Mouse (Mus musculus) hindbrain, embryonic 16.5 days (tissue): Measurements from ENCODE around the gene Dap. TPM values are rescaled to one million over a fixed set of nuclear protein-coding genes. Genes with fewer than 3 reads are reported as not detected.
A peak's percentile ranks its signal among the peaks of the same experiment; 100 is the strongest.

Experiments
- ATAC-seq: fragments of 200-750 bp; cut with Nextera tagmentation; 2 replicates; pipeline ENCODE4 v1.8.0; 2017; ENCODE audit warnings: moderate TSS enrichment, moderate library complexity
- H3K27ac ChIP-seq: fragments of 300-500 bp; sonication (generic); 2 replicates; pipeline ENCODE4 v1.5.1; 2014; ENCODE audit warnings: low read depth, mild to moderate bottlenecking, control low read depth, low read length, moderate library complexity
- H3K27me3 ChIP-seq: fragments of 300-500 bp; sonication (generic); replicated peaks from 2 replicates; pipeline ENCODE4 v1.6.1; 2014; ENCODE audit warnings: low read length; ENCODE audit not compliant: control insufficient read depth, insufficient read depth
- H3K36me3 ChIP-seq: fragments of 300-500 bp; sonication (generic); 2 replicates; pipeline ENCODE4 v1.6.1; 2014; ENCODE audit warnings: mild to moderate bottlenecking, low read length, moderate library complexity, mixed read lengths; ENCODE audit not compliant: control insufficient read depth, insufficient read depth
- H3K4me1 ChIP-seq: fragments of 300-500 bp; sonication (generic); 2 replicates; pipeline ENCODE4 v1.6.1; 2014; ENCODE audit warnings: low read depth, low read length; ENCODE audit not compliant: control insufficient read depth, insufficient read depth
- H3K4me2 ChIP-seq: fragments of 300-500 bp; sonication (generic); 2 replicates; pipeline ENCODE4 v1.6.1; 2014; ENCODE audit warnings: mild to moderate bottlenecking, low read length, control low read depth, moderate library complexity
- H3K4me3 ChIP-seq: fragments of 300-500 bp; sonication (generic); 2 replicates; pipeline ENCODE4 v1.5.1; 2014; ENCODE audit warnings: mild to moderate bottlenecking, low read length, control low read depth, moderate library complexity
- H3K9ac ChIP-seq: fragments of 300-500 bp; sonication (generic); 2 replicates; pipeline ENCODE4 v1.6.1; 2014; ENCODE audit warnings: low read depth, mild to moderate bottlenecking, control low read depth, low read length, moderate library complexity
- H3K9me3 ChIP-seq: fragments of 300-500 bp; sonication (generic); 2 replicates; pipeline ENCODE4 v1.6.1; 2014; ENCODE audit warnings: mild to moderate bottlenecking, low read length, moderate library complexity; ENCODE audit not compliant: control insufficient read depth
- WGBS: fragments of 180-500 bp; shearing (Covaris S2); extraction: QIAGEN DNeasy Blood & Tissue Kit; methylation state at CpG from one replicate; pipeline ENCODE4 v1.1.7; 2014; 5-methylcytosine and 5-hydroxymethylcytosine counted together
- polyA plus RNA-seq: library from polyadenylated mRNA; unstranded; fragments of >200 nt; fragmentation: Nextera tagmentation; extraction: Ambion mirVana; gene quantifications from 2 replicates; pipeline ENCODE4 v1.2.1, GENCODE M21; 2015

Dap gene
- 20.9 and 24.8 TPM in 2 replicates for polyA plus RNA-seq

DNA sequence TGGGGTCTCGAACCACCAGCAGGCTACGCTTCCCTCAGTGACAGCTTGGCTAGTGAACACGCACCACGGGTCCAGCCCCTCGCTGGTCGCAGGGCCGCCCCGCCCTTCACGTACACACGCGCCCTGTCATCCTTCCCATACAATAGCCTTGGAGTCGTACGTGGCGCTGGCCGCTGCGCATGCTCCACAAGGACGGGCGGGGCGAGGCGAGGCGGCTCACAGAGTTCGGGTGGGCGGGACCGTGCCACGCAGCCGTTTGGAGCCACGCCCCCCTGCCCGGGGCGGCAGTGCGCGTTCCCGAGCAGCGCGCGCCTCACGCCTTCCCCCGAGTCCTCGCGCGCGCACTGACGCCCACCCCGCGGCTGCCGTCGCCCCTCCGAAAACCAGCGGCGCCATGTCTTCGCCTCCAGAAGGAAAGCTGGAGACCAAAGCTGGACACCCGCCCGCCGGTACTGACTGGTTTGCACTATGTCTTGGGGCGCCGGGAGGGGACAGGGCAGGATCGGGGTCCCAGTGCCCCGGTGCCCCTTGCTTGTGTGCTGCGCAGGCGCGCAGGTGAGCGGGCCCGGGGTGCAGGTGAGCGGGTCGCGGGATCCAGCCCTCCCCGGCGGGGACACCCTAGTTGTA lies at the start of gene Dap:
Gene Dap (plus strand): TSS at position 180 of the 627 bp plus-strand sequence.
- H3K4me3 ChIP-seq, result peak within 1 kb of the TSS; percentile 85
- 0% methylated on average over 55 of the region's 67 CpGs for WGBS
- H3K9me3 ChIP-seq, result no peaks in the 10 kb centered on the region
- H3K4me2 ChIP-seq, result peak within 1 kb of the TSS; percentile 89
- H3K4me1 ChIP-seq, result peaks cover 11% of the 10 kb centered on the region
- no peaks in the 10 kb centered on the region; the same call in 1 of the 2 replicates for H3K27me3 ChIP-seq
- no peaks in the 10 kb centered on the region for H3K36me3 ChIP-seq
- peak within 1 kb of the TSS; percentile 85 for H3K27ac ChIP-seq
- peak; percentile 99 for ATAC-seq
- peak within 1 kb of the TSS; percentile 94 for H3K9ac ChIP-seq

DNA sequence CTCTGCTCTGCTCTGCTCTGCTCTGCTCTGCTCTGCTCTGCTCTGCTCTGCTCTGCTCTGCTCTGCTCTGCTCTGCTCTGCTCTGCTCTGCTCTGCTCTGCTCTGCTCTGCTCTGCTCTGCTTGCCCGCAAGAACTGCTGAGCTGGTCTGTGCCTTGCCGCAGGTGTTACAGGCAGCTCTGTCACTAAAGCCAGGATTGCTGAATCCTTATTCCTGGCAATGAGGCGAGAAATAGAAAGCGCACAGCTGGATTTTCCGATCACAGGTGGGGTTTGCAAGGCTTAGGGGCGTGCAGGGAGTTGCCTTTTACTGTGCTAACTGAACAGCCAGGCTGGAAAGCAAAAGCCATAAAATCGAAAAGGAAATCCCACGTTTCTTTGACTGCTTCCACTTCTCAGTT lies 47.5 kb upstream of the Dap start:
- no peak overlapping the region for H3K9ac ChIP-seq
- 0 out of 2 replicates have a peak overlapping the region, but pooled peaks have one; percentile 13 for H3K4me2 ChIP-seq
- no peak overlapping the region for H3K27ac ChIP-seq
- no peaks in the 10 kb centered on the region for H3K4me1 ChIP-seq
- H3K27me3 ChIP-seq, result no peaks in the 10 kb centered on the region
- peak; percentile 76 for ATAC-seq
- no peaks in the 10 kb centered on the region for H3K36me3 ChIP-seq
- 47% methylated on average over 8 of the region's 8 CpGs for WGBS
- no peaks in the 10 kb centered on the region for H3K9me3 ChIP-seq
- H3K4me3 ChIP-seq, result no peak overlapping the region

DNA sequence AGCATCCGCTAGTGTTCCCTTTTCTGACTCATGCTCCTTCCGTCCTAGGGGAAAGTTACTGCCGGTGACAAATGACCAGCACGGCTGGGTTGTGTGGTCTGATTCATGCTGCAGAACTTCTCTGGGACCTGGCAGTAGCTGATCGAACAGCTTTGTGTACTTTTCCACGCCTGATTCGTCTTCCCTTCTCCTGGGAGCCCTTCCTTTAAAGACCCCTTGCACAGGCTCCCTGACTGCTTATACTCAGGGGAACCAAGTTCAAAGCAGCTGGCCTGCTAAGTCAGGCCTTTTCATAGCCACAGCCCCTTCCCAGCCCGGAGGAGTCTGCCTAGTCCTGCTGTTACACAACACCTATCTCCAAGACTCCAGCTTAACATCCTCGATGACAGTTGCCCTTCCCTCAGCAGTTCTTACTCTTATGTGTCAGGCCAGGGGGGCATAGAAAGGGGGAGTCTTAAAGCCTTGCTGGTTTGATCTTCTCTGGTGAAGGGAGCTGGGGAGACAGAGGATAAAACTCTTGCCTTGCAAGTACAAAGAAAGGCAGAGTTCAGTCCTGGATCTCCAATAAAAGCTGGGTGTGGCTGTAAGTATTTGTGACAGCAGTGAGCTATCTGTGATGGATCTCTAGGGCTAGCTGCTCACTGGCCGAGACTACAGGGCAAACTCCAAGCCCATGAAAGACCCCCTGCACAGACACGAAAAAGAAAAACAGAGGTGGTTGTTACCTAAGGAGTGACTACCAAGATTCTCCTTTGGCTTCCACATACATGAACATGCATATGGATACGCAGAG lies 39.3 kb upstream of the Dap start:
- H3K27me3 ChIP-seq, result no peaks in the 10 kb centered on the region
- no peak overlapping the region for H3K27ac ChIP-seq
- H3K9ac ChIP-seq, result no peak overlapping the region
- WGBS, result 69% methylated on average over 12 of the region's 12 CpGs
- H3K36me3 ChIP-seq, result no peaks in the 10 kb centered on the region
- H3K4me3 ChIP-seq, result no peak overlapping the region
- no peak overlapping the region for H3K4me2 ChIP-seq
- H3K9me3 ChIP-seq, result no peaks in the 10 kb centered on the region
- H3K4me1 ChIP-seq, result no peaks in the 10 kb centered on the region
- no peak for ATAC-seq

DNA sequence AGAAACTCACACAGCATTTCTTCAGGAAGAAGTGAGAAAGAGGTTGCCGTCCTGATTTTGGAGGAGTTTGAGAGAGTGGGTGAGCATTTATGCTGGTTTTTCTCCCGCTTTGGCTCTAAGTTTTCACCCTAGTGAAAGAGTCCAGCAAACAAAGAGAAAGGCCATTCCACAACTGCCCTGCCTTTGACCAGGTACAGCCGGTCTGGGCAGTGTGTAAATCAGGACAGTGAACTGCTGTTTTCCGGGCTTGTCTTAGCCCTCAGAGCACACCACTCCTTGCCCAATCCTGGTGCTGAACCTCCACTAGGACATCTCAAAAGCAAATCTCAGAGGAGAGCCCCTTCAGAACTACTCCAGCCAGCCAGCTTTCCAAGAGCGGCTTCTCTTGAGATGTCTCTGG lies 38.6 kb upstream of the Dap start:
- WGBS, result 94% methylated on average over 5 of the region's 5 CpGs
- ATAC-seq, result no peak
- Histone ChIP-seq H3K9ac (no peak overlapping the region), H3K4me3 (no peak overlapping the region), H3K4me1 (no peaks in the 10 kb centered on the region), H3K9me3 (no peaks in the 10 kb centered on the region), H3K27me3 (no peaks in the 10 kb centered on the region), H3K27ac (no peak overlapping the region), H3K4me2 (no peak overlapping the region), H3K36me3 (no peaks in the 10 kb centered on the region)

DNA sequence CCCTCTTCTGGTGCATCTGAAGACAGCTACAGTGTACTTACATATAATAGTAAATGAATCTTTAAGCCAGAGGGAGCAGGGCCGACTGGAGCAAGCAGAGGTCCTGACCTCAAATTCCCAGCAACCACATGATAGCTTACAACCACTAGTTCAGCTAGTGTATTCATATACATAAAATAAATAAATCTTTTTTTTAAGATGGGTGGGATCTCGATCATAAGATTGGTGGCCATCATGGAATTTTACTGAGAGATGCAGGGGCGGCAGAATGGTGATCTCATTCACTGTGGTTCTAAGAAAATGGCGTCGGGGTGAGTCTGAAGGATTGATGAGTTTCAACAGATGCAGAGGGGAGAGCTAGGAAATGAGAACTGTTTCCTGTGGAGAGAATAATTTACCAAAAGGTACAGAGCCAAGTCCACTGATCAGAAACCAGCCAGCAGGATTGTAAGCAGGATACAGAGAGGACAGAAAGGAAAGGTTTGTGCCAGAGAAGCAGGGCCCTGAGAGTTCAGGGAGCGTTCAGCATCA lies 37.7 kb upstream of the Dap start:
- 75% methylated on average over 6 of the region's 6 CpGs for WGBS
- Histone ChIP-seq H3K9ac (no peak overlapping the region), H3K4me3 (no peak overlapping the region), H3K36me3 (no peaks in the 10 kb centered on the region), H3K4me2 (no peak overlapping the region), H3K9me3 (no peaks in the 10 kb centered on the region), H3K27ac (no peak overlapping the region), H3K4me1 (no peaks in the 10 kb centered on the region), H3K27me3 (no peaks in the 10 kb centered on the region)
- ATAC-seq, result no peak

DNA sequence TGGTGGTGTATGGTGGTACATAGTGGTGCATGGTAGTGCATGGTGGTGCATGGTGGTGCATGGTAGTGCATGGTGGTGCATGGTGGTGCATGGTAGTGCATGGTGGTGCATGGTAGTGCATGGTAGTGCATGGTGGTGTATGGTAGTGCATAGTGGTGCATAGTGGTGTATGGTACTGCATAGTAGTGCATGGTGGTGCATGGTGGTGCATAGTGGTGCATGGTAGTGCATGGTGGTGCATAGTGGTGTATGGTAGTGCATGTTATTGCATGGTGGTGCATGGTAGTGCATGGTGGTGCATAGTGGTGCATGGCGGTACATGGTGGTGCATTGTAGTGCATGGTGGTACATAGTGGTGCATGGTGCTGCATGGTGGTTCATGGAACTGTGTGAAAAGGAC lies 31.6 kb upstream of the Dap start:
- no peaks in the 10 kb centered on the region for H3K27me3 ChIP-seq
- no peak overlapping the region for H3K9ac ChIP-seq
- no peak overlapping the region for H3K4me3 ChIP-seq
- 96% methylated on average over 1 of the region's 1 CpGs for WGBS
- no peak overlapping the region for H3K27ac ChIP-seq
- ATAC-seq, result no peak
- no peak overlapping the region for H3K4me2 ChIP-seq
- no peaks in the 10 kb centered on the region for H3K9me3 ChIP-seq
- no peaks in the 10 kb centered on the region for H3K4me1 ChIP-seq
- no peaks in the 10 kb centered on the region for H3K36me3 ChIP-seq

DNA sequence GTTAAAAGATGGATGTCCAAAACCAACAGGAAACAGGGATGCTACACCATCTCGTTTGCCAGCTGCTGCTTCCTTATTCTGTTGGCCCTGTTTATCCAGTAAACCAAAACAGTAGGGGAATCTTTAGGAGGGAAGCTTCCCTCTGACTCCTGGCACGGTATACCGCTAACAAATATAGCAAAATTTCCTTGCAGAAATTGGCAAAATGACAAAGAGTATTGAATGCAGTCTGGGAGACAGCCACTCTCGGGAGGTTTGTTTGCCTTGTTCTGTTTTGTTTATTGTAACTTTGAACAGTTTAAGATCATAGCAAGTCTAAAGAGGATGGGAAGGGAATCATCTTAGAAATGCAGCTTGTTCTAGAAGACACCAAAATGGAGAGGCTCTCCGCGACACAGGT lies 28.3 kb upstream of the Dap start:
- Histone ChIP-seq H3K4me2 (no peak overlapping the region), H3K4me1 (no peaks in the 10 kb centered on the region), H3K9ac (no peak overlapping the region), H3K36me3 (no peaks in the 10 kb centered on the region), H3K4me3 (no peak overlapping the region), H3K27me3 (no peaks in the 10 kb centered on the region), H3K27ac (no peak overlapping the region), H3K9me3 (no peaks in the 10 kb centered on the region)
- no peak for ATAC-seq
- WGBS, result 70% methylated on average over 6 of the region's 6 CpGs

DNA sequence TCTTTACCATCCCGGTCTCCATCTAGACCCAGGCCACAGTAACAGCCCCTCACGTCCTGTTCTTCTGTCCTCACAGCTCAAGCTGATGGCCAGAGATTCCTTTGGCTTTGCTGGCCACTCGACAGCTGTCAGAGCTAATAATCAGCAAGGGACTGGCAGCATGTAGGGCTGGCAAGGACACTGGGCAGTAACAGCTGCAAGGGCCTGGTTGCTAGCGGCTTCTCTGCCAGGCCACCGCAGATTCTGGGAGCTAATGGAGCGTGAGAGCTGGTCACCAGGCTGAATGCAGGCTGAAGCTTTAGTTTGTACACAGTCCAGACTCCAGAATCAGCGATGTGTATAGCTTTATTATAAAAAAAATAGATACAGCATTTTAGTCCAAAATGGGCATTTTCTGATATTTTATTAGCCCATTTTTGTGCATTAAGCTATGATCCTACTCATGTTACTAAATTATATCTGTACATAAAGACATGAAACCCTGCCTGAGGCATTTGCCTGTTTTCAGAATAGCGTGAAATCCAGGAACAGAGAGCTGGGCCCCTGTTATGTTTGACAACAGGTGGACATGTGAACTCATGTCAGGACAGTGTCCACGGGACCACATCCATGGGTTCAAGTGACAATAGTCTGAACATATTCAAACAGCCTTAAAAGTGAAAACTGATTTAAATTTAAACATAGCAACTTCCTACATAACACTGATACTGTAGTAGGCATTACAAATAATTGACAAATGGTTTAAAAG lies 16.6 kb upstream of the Dap start:
- peak; percentile 91 for ATAC-seq
- Histone ChIP-seq H3K9ac (no peak overlapping the region), H3K27ac (no peak overlapping the region), H3K9me3 (no peaks in the 10 kb centered on the region), H3K4me2 (no peak overlapping the region), H3K4me1 (no peaks in the 10 kb centered on the region), H3K36me3 (no peaks in the 10 kb centered on the region), H3K27me3 (no peaks in the 10 kb centered on the region), H3K4me3 (no peak overlapping the region)
- 56% methylated on average over 9 of the region's 9 CpGs for WGBS

DNA sequence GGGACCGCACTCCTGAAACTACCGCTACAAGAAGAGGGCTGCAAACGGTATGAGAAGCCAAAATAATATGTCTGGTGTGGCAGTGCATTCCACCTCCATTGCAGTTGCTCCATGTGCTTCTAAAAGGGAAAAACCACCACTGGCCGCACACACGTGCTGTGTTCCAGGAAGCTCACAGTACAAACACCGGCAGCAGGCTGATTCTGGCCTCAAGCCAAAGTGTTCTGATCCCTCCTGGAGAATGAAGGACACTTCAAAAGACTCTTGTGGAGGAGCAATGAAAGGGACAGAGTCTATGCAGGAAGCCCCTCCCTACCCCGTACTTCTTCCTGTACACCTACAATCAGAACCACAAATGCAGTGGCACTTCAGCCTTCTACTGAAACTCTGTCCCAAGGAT lies 12.2 kb upstream of the Dap start:
- 64% methylated on average over 7 of the region's 7 CpGs for WGBS
- H3K4me1 ChIP-seq, result no peaks in the 10 kb centered on the region
- no peak overlapping the region for H3K9ac ChIP-seq
- H3K4me3 ChIP-seq, result no peak overlapping the region
- no peak overlapping the region for H3K4me2 ChIP-seq
- no peak for ATAC-seq
- H3K9me3 ChIP-seq, result no peaks in the 10 kb centered on the region
- H3K36me3 ChIP-seq, result no peaks in the 10 kb centered on the region
- H3K27me3 ChIP-seq, result no peaks in the 10 kb centered on the region
- no peak overlapping the region for H3K27ac ChIP-seq
